Mouse (Mus musculus) limb, embryonic 15.5 days (tissue): ENCODE results near the gene Gm13289. TPM values are rescaled to one million over a fixed set of nuclear protein-coding genes. Genes with fewer than 3 reads are reported as not detected.
A peak's percentile ranks its signal among the peaks of the same experiment; 100 is the strongest.
"Not testable (repeated sequence)": the region's sequence is repeated elsewhere in the genome, so short reads cannot be mapped to it uniquely, and the experiment has no call there.

Experiments
- ATAC-seq: fragments of 200-750 bp; cut with Nextera tagmentation; 2 replicates; pipeline ENCODE4 v1.8.0; 2017; ENCODE audit warnings: low read depth, moderate TSS enrichment; ENCODE audit not compliant: insufficient number of reproducible peaks, low FRiP score, low TSS enrichment
- H3K27ac ChIP-seq: fragments of 300-500 bp; sonication (generic); 2 replicates; pipeline ENCODE4 v1.5.1; 2015; ENCODE audit warnings: moderate library complexity, mild to moderate bottlenecking, inconsistent platforms
- H3K27me3 ChIP-seq: fragments of 300-500 bp; sonication (generic); 2 replicates; pipeline ENCODE4 v1.6.1; 2015; ENCODE audit warnings: inconsistent platforms
- H3K36me3 ChIP-seq: fragments of 300-500 bp; sonication (generic); 2 replicates; pipeline ENCODE4 v1.6.1; 2015; ENCODE audit warnings: inconsistent platforms
- H3K4me1 ChIP-seq: fragments of 300-500 bp; sonication (generic); 2 replicates; pipeline ENCODE4 v1.6.1; 2015; ENCODE audit warnings: inconsistent platforms
- H3K4me2 ChIP-seq: fragments of 300-500 bp; sonication (generic); 2 replicates; pipeline ENCODE4 v1.6.1; 2015; ENCODE audit warnings: mild to moderate bottlenecking, inconsistent platforms
- H3K4me3 ChIP-seq: fragments of 300-500 bp; sonication (generic); 2 replicates; pipeline ENCODE4 v1.5.1; 2015; ENCODE audit warnings: mild to moderate bottlenecking, inconsistent platforms
- H3K9ac ChIP-seq: fragments of 300-500 bp; sonication (generic); 2 replicates; pipeline ENCODE4 v1.6.1; 2015; ENCODE audit warnings: inconsistent platforms
- H3K9me3 ChIP-seq: fragments of 300-500 bp; sonication (generic); 2 replicates; pipeline ENCODE4 v1.6.1; 2016; ENCODE audit warnings: inconsistent platforms
- WGBS: fragments of 180-500 bp; shearing (Covaris S2); methylation state at CpG from one replicate; pipeline ENCODE4 v1.1.7; 2015; 5-methylcytosine and 5-hydroxymethylcytosine counted together
- polyA plus RNA-seq: library from polyadenylated mRNA; unstranded; fragments of >200 nt; fragmentation: Nextera tagmentation; extraction: Ambion mirVana; gene quantifications from 2 replicates; pipeline ENCODE4 v1.2.1, GENCODE M21; 2015

The Gm13289 gene
- polyA plus RNA-seq, result not detected in 2 replicates

DNA sequence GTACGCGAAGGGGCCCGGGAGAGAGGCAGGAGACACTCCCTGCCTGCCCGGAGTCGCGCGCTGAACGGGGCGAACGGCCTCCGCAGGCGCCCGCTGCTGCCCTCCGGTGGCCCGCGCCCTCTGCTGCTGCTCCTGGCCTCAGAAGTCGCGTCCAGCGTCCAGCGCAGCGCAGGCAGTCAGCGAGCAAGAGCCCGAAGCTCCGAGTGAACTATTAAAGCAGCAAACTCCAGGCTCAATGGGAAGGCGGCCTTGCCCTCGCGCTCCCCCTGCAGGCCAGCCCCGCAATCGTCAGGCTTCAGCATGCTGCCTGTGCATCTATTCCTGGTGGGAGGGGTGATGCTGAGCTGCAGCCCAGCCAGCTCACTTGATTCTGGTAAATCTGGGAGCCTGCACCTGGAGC is at the start of gene Gm13289:
Gene Gm13289, plus strand, starts transcription at position 301 of the 400 bp plus-strand sequence.
- H3K9ac ChIP-seq, H3K4me2 ChIP-seq, H3K27ac ChIP-seq, H3K9me3 ChIP-seq, H3K27me3 ChIP-seq, H3K4me3 ChIP-seq, H3K36me3 ChIP-seq, H3K4me1 ChIP-seq, ATAC-seq: not testable (repeated sequence)
- no CpG with 5 or more reads among the region's 29 CpGs for WGBS

DNA sequence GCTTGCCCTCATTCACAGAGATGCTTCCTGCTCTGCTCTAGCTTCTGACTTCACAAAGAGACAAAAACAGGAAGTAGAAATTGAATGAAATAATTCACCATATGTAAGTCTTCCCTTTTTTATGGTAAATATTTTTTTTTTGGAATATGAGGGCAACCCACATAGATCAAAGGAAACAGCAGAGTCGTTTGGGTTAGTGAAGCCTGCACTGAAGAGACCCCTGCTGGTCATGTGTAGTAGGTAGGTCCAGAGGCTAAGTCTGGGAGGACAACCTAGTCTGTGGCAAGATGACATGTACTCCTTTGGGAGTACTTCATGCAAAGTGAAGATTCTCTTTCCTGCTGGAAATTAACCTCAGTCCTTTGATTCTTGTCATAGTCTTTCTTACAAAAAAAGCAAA is 49.4 kb upstream of the Gm13289 start:
- Histone ChIP-seq H3K36me3 (no peaks in the 10 kb centered on the region), H3K9me3 (no peaks in the 10 kb centered on the region), H3K4me1 (no peaks in the 10 kb centered on the region; the same call in 1 of the 2 replicates), H3K27ac (no peak overlapping the region), H3K4me3 (no peak overlapping the region), H3K9ac (no peak overlapping the region), H3K4me2 (no peak overlapping the region), H3K27me3 (no peaks in the 10 kb centered on the region)
- 0% methylated on average over 1 of the region's 1 CpGs for WGBS
- ATAC-seq, result no peak

DNA sequence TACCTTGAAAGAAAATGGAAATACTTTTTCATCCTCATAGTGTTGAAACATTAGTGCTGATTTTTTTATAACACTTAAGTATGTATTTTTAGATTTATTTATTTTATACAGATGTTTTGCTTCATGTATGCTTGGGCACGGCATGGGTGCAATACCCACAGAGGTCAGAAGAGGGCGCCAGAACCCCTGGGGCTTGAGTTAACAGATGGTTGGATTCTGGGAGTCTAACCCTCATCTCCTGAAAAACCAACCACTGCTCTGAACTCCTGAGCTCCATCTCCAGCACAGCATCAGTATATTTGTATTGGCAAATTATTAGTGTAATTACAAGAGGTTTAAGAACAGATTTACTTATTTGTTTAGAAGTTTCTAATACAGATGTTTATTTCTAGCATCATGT is 38.2 kb upstream of the Gm13289 start:
- Histone ChIP-seq H3K4me1 (no peaks in the 10 kb centered on the region), H3K36me3 (no peaks in the 10 kb centered on the region), H3K27me3 (no peaks in the 10 kb centered on the region), H3K9me3 (no peaks in the 10 kb centered on the region), H3K4me2 (no peak overlapping the region), H3K9ac (no peak overlapping the region), H3K27ac (no peak overlapping the region), H3K4me3 (no peak overlapping the region)
- ATAC-seq, result no peak
- 0% methylated on average over 2 of the region's 2 CpGs for WGBS

- Histone ChIP-seq H3K4me3 (no peak overlapping the region), H3K27me3 (no peaks in the 10 kb centered on the region), H3K9me3 (no peaks in the 10 kb centered on the region), H3K9ac (no peak overlapping the region), H3K27ac (no peak overlapping the region), H3K36me3 (no peaks in the 10 kb centered on the region), H3K4me1 (no peaks in the 10 kb centered on the region), H3K4me2 (no peak overlapping the region)
- 83% methylated on average over 6 of the region's 6 CpGs for WGBS
- ATAC-seq, result no peak
These were observed 37.7 kb upstream of the Gm13289 start for GRCm38 (mm10) chr4:88739036-88739435.

DNA sequence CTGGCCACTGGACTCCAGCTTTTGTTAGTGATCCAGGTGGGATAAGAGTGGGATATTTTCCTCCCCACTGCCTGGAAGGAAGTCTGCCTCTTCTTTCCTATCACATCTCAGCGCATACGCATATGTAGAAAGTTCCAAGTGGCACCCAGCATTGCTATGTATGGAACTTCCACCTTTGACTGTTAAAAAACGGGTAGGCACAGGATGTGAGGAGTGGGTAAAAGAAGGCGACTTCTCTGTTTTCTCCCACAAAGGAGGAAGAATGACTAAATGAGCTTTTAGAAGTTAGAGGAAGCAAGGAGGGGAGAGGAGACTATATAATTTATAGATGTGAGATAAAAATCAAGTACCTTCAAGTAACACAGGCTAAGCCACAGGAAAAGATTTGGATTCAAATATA is 35.3 kb upstream of the Gm13289 start:
- Histone ChIP-seq H3K27ac (no peak overlapping the region), H3K4me1 (no peaks in the 10 kb centered on the region), H3K27me3 (no peaks in the 10 kb centered on the region), H3K4me3 (no peak overlapping the region), H3K9ac (no peak overlapping the region), H3K9me3 (no peaks in the 10 kb centered on the region), H3K36me3 (no peaks in the 10 kb centered on the region), H3K4me2 (no peak overlapping the region)
- no peak for ATAC-seq
- 85% methylated on average over 4 of the region's 4 CpGs for WGBS

DNA sequence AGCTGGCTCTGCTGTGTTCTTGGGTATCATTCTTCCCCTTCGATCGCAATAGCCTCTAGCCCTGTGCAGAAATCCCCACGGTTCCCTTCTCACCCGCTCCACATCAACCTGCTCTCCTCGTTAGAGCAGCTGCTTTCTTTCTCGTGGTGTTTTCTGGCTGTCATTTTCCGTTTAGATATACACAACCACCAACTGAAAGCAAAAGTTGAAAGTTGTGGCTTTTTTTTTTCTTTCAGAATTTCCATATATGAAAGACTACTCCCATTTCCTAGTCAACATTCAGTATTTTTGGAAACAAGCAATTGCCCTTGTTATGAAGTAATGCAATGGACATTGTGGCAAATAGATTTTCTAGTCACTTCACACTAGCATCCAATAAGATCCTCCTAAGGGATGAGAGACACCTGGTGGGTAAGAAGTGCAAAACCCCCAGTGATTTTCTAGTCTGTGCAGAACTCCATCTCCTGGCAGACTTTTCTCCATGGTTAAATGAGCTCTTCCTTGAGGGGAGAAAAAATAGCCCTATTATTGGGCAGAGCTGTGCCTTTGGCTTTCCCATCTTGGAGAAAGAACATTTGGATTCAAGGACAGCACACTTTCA is 33.9 kb upstream of the Gm13289 start:
- H3K9me3 ChIP-seq, result no peaks in the 10 kb centered on the region
- H3K36me3 ChIP-seq, result no peaks in the 10 kb centered on the region
- H3K9ac ChIP-seq, result no peak overlapping the region
- no peaks in the 10 kb centered on the region for H3K27me3 ChIP-seq
- no peak for ATAC-seq
- H3K4me3 ChIP-seq, result no peak overlapping the region
- H3K4me1 ChIP-seq, result no peaks in the 10 kb centered on the region
- no peak overlapping the region for H3K4me2 ChIP-seq
- H3K27ac ChIP-seq, result no peak overlapping the region
- 71% methylated on average over 7 of the region's 7 CpGs for WGBS

DNA sequence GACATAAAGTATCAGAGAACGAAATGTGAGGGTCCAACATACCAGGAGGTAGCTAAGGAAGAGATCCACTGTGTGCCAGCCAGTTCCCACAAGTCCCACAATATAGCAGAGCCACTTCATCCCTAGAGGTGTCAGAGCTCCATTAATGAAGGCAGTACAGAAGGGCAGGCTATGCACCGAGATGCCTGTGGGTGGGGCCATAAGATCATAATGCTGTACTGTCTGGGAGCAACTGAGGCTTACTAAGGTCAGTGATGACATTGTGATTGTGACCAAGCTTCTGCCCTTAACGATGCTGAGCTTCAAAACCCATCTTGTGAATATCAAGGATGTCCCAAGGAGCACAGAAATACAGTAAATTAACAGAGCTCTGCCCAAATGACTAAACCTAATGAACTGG is 32.5 kb upstream of the Gm13289 start:
- no peak overlapping the region for H3K4me2 ChIP-seq
- no peak for ATAC-seq
- no peaks in the 10 kb centered on the region for H3K4me1 ChIP-seq
- no peaks in the 10 kb centered on the region for H3K36me3 ChIP-seq
- no peaks in the 10 kb centered on the region for H3K9me3 ChIP-seq
- no peaks in the 10 kb centered on the region for H3K27me3 ChIP-seq
- H3K9ac ChIP-seq, result no peak overlapping the region
- no peak overlapping the region for H3K4me3 ChIP-seq
- H3K27ac ChIP-seq, result no peak overlapping the region
- WGBS, result 63% methylated on average over 3 of the region's 3 CpGs

DNA sequence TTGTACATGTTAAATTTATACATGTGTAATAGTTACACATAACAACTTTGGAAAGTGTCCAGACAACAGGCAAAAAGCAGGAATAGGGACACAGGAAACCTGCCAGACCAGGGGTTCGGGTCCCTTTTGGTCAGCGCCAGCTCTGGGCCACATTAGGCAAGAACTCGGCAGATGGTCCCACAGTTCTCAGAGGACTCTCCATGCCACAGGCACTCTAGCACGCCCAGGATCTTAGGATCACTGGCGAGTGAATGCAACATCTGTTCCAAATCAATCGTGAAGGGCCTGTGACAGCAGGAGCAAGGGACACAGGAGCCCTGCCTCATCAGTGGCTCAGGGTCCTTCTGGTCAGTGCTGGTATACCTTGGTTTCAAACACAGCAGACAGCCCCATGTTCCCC is 26.8 kb upstream of the Gm13289 start:
- H3K9me3 ChIP-seq, result no peaks in the 10 kb centered on the region
- no peaks in the 10 kb centered on the region for H3K4me1 ChIP-seq
- H3K9ac ChIP-seq, result no peak overlapping the region
- H3K36me3 ChIP-seq, result no peaks in the 10 kb centered on the region
- H3K27ac ChIP-seq, result no peak overlapping the region
- no peak for ATAC-seq
- H3K27me3 ChIP-seq, result no peaks in the 10 kb centered on the region
- H3K4me3 ChIP-seq, result no peak overlapping the region
- H3K4me2 ChIP-seq, result no peak overlapping the region
- WGBS, result 29% methylated on average over 6 of the region's 6 CpGs

DNA sequence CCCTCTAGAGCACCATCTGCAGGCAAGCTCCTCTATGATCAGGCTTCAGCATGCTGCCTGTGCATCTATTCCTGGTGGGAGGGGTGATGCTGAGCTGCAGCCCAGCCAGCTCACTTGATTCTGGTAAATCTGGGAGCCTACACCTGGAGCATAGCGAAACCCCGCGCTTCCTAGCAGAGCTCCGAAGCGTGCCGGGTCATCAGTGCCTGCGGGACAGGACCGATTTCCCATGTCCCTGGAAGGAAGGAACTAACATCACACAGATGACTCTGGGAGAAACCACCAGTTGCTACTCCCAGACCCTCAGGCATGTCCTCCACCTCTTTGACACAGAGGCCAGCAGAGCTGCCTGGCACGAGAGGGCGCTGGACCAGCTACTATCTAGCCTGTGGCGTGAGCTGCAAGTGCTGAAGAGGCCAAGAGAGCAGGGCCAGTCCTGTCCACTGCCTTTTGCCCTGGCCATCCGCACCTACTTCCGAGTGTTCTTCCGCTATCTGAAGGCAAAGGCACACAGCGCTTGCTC is 21.8 kb upstream of the Gm13289 start, which contains the start of gene Gm13271:
Gene Gm13271, plus strand, starts transcription at position 51 of the 523 bp plus-strand sequence.
- not testable (repeated sequence) for H3K4me1 ChIP-seq, H3K4me3 ChIP-seq, H3K36me3 ChIP-seq, H3K4me2 ChIP-seq, H3K27me3 ChIP-seq, ATAC-seq, H3K9ac ChIP-seq, H3K27ac ChIP-seq, H3K9me3 ChIP-seq
- WGBS, result 78% methylated on average over 15 of the region's 15 CpGs

DNA sequence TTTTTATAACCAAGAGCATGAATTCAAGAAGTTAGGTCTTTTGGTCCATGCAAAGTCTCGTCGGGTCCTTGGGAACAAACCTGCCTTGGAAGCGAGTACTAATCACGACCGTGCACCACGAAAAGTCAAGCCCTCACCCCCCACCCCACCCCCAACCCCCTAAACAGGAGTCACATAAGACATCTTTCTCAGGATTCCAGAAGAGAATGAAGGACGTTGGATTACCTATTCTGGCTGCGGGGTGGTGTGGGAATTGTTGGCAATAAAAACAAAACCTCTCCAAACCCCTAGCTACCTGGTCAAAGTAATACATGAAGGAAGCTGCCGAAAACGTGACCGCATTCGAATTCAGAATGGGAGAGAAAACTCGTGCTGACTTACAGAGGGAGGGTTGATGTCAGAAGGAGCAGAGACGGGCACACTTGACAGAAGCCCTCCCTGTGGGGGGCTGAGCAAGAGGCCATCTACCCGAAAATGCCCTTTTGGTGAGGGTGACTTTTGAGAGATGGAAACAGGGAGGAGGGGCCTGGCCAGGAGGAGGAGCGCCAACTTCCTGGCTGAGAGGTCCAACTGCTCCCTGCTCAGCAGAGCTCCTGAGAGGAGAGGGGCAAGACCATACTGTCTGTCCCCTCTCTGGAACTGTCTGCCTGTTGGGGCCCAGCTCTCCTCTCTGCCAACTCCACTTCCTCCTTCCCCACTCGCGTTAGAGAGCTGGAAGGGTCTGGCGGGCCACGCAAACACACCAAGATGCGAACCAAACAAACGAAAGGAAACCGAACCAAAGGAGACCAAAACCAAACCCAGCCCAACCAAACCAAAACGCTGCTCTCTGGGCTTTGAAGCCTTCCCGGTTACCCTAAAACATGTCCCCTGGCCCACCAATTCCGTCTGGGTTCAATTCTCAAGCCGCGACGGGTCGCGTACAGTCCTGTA is 19.9 kb upstream of the Gm13289 start:
- H3K27ac ChIP-seq, result peak overlapping the region; percentile 96
- not testable (repeated sequence) for H3K4me1 ChIP-seq, H3K27me3 ChIP-seq, H3K9me3 ChIP-seq, ATAC-seq, H3K36me3 ChIP-seq
- peak overlapping the region; percentile 55 for H3K9ac ChIP-seq
- H3K4me3 ChIP-seq, result peak overlapping the region; percentile 51
- peak overlapping the region; percentile 66 for H3K4me2 ChIP-seq
- 11% methylated on average over 29 of the region's 31 CpGs for WGBS

- not testable (repeated sequence) for H3K27me3 ChIP-seq, H3K36me3 ChIP-seq, H3K9me3 ChIP-seq, H3K4me1 ChIP-seq, H3K9ac ChIP-seq
- 0% methylated on average over 21 of the region's 21 CpGs for whole genome bisulfite sequencing
- peak overlapping the region; percentile 66 for H3K4me2 ChIP-seq
- peak overlapping the region; percentile 96 for H3K27ac ChIP-seq
- ATAC-seq, result peak; percentile 99
- H3K4me3 ChIP-seq, result peak overlapping the region; percentile 51
These were observed 19.1 kb upstream of the Gm13289 start for GRCm38 (mm10) chr4:88757628-88758031.

DNA sequence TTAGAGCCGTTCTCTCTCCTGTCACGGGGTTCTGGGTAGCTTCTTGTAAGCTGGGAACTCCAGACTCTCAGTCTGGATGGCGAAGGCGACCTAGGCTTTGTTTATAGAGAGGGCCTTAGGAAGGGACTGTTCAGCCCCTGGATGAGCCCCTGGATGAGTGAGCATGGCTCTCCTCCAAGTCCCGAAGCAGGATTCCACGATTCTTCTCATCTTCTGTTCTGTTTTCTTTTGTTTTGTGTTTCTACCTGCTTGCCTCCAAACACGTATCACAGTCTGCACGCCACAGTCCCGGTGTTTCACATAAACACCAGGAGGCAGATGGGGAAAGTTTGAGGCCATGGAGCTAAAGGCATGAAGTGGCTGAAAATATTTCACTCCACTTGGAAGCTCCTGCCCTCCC is 18.0 kb upstream of the Gm13289 start:
- not testable (repeated sequence) for H3K27ac ChIP-seq, H3K27me3 ChIP-seq, H3K36me3 ChIP-seq, H3K4me2 ChIP-seq, ATAC-seq, H3K9me3 ChIP-seq, H3K4me1 ChIP-seq, H3K9ac ChIP-seq, H3K4me3 ChIP-seq
- WGBS, result 80% methylated on average over 9 of the region's 9 CpGs
